Mouse (Mus musculus): ENCODE measurements around the gene 6030408B16Rik. TPM values are rescaled to one million over a fixed set of nuclear protein-coding genes. Genes with fewer than 3 reads are reported as not detected.

6030408B16Rik gene
- total RNA-seq, 2 experiments from 2014 or later: not detected

DNA sequence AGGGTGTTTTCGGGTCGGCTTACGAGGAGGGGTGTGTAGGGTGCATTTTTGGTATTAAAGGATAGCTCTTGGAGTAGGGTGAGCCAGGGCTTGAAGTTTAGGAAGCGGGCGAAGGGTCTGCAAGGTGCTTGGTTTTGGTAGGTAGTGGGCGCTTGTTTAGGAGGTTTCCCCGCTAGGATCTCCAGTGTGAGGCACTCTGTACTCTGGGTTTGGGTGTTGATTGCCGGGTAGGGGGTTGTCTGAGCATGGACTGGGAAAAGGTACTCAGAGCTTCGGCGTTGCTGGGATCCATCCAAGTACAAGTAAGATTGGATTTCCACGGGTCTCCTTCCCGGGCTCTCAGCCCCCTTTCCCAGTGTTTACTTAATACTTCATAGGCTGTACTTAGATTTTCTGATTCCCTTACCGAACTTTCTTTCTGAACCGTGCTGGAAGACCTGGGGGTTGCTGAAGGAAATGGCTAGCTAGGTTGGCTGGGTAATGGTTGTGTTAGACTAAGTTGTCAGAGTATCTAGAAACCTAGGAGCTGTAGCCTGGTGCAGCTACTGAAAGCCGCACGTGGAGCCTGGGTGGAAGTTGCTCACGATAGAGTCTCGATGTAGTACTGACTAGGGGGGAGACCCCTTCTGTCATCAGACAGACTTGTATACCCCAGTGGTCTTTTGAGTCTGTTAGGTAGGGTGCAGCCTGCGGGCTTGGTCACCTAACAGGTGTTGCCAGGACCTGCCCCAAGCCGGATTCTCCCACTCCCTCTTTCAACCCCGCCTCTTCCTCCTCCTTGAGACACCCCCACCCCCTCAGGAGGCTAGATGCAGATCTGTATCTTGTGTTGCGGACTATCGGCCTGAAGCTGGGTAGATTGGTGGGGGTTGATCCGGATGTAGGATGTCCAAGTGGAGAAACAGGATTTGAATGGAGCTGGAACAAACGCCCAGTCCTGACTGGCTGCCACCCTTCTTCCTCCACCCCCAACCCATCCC is 25.7 kb upstream of the 6030408B16Rik start:
- DNase-seq (ENCODE audit: low spot score in 2 of 2): no peak

GRCm38 (mm10) chr15:101270101-101270820 is 22.8 kb upstream of the 6030408B16Rik start:
- no peak for DNase-seq (ENCODE audit: low spot score in 2 of 2)

GRCm38 (mm10) chr15:101271107-101271506 is 21.9 kb upstream of the 6030408B16Rik start:
- no peak for DNase-seq (ENCODE audit: low spot score in 2 of 2)

DNA sequence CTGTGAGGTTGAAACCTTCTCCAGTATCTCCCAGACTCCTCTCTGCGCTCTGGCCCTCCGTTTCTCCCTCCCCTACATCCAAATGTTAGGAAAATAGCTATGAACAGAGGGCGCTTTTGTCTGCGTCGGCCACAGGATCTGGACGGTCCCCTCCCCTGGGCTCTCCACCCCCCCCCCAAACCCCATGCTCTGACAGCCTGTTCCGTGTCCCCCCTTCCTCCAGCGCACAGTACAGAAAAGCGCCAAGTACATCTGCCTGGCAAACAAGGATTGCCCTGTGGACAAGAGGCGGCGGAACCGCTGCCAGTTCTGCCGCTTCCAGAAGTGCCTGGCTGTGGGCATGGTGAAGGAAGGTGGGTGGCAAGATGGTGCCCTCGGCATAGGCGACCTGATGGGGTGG is 21.5 kb upstream of the 6030408B16Rik start:
- DNase-seq (ENCODE audit: low spot score in 2 of 2): no peak

DNA sequence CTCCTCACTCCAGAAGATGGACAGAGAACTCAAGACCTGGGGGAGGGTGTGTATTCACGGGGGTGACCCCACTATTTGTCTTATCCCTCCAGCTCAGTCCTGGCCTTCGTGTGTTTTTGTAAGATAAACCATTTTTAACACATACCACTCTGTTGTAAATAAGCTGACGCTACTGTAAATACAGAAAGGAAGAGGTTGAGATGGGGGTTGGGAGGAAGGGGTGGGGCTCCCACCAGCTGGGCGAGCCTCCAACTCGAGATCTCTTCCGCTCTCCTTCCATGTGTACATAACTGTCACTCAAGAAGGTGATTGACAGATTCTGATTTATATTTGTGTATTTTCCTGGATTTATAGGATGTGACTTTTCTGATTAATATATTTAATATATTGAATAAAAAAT is 18.6 kb upstream of the 6030408B16Rik start:
- no peak for DNase-seq (ENCODE audit: low spot score in 2 of 2)

DNA sequence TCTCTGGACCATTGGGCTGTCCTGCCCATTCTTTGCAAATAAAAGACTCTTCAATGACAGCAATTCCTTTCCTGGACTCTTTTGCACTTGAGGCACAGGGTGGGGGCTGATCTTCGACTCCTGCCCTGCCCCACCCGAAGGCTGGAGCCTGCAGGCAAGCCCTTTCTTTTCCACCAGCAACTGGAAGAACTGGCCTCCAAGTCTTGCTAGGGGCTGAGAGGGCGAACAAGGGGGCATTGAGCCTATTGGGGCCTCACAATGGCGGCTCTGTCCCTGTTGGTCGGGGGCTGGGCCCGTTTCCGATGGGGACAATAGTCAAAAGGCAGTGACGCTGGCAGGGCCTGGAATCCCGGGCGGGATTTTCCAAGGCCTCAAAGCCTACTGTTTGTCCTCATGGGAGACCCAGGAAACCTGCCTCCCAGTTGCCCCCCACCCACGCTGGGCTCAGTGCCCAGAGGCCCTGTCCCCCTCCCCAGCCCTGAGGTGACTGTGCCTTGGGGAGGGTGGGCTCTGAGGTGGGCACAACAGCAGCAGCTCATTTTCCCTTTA is 15.6 kb upstream of the 6030408B16Rik start:
- DNase-seq (ENCODE audit: low spot score in 2 of 2): peak; percentile 49 to 60

GRCm38 (mm10) chr15:101278589-101278988 is 14.4 kb upstream of the 6030408B16Rik start:
- no peak for DNase-seq (ENCODE audit: low spot score in 2 of 2)

GRCm38 (mm10) chr15:101279430-101279999 is 13.5 kb upstream of the 6030408B16Rik start:
- DNase-seq (ENCODE audit: low spot score in 2 of 2): no peak

DNA sequence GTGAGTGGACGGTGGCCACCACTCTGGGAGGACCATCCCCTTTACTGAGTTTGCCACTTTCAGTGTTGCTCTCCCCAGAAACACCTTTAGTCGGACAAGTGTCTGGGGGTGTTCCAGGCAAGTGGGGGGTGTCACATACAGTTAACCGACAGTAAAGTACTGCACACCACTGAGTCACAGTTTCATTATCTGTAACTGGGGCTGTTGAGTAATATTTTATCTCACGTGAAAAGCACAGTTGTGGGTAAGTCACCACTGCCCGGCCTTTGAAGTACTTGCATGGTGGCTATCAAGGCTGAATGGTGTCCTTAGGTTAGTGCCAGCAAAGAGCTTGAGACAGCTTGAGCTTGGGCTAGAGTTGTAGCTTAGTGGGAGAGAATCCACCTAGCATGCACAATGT is 10.5 kb upstream of the 6030408B16Rik start:
- DNase-seq (ENCODE audit: low spot score in 2 of 2): no peak

- peak; percentile 63 to 68 for DNase-seq (ENCODE audit: low spot score in 2 of 2)
Observed at GRCm38 (mm10) chr15:101283183-101283910, 9.7 kb upstream of the 6030408B16Rik start.

DNA sequence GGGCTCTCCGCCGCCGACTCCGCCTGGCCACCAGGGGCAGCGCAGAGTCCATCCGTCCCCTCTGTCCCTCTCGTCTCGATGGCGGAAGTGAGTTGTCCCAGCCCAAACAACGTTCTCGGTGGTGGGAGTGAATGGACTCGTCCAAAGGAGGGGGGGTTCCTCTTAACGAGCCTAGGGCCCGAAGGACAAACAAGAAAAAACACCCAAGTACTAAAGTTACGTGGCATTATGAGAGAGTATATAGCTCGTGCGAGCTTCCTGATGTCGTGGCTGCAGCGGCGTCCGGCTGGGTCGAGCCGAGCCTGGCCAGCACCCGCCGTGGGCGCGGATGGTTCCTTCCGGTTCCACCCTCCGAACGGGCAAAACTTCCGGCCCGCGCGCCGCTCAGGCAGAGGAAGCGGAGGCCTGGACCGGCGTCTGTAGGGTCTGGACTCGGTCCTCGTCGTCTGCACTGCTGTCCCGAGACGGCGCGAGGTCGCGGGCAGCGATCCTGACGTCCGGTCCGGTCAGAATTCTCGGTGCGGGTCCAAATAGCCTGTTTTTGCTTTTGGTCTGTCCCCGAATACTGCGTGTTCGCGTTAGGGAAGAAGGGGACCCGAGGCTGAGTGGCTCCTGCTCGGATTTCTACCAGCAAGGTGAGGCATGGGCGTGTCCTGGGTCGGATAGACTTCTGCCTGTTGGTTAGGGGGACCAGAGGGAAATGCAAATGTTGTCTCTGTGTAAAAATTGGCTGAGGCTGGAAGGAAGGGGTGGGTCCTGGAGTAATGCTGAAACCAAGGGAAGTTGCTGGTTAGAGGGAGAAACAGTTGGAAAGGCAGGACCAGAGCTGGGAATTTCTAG is 8.9 kb upstream of the 6030408B16Rik start, which contains the start of gene Atg101:
Gene Atg101, plus strand, starts transcription at position 362 of the 840 bp plus-strand sequence.
- DNase-seq (ENCODE audit: low spot score in 2 of 2): peak; percentile 92 to 95

- no peak for DNase-seq (ENCODE audit: low spot score in 2 of 2)
Observed at GRCm38 (mm10) chr15:101286129-101286770, 6.8 kb upstream of the 6030408B16Rik start.

- no peak for DNase-seq (ENCODE audit: low spot score in 2 of 2)
Observed at GRCm38 (mm10) chr15:101287361-101287760, 5.7 kb upstream of the 6030408B16Rik start.

DNA sequence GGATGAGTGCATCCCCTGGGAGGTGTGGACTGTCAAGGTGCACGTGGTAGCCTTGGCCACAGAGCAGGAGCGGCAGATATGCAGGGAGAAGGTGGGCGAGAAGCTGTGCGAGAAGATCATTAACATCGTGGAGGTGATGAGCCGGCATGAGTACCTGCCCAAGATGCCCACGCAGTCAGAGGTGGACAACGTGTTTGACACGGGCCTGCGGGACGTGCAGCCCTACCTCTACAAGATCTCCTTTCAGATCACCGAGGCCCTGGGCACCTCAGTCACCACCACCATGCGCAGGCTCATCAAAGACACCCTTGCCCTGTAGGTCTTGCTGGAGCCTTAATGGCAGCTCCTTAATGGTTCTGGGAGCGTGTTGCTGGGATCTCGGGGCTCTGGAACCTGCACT is 2.7 kb upstream of the 6030408B16Rik start:
- no peak for DNase-seq (ENCODE audit: low spot score in 2 of 2)

DNA sequence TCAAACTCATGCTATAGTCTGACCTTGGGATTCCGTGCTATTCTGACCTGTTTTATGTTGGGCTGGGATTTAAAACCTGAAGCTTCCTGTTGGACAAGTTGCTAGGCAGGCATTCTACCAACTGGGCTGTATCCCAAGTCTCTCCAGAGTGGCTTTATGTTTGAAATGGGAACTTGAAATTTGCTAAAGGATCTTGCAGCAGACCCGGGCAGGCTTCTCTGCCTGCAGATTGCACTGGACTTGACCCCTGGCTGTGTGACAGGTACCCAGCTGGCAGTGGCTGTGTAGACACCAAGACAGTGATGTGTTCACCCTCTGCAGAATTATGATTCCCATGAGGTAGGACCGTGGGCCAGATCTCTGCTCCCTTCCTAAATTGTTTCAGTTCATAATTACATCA is 1.0 kb upstream of the 6030408B16Rik start:
- no peak for DNase-seq (ENCODE audit: low spot score in 2 of 2)

- no peak for DNase-seq (ENCODE audit: low spot score in 2 of 2)
Observed at GRCm38 (mm10) chr15:101294028-101294894, 1.2 kb downstream of the 6030408B16Rik start.

- DNase-seq (ENCODE audit: low spot score in 2 of 2): no peak
Observed at GRCm38 (mm10) chr15:101295106-101295505, 2.1 kb downstream of the 6030408B16Rik start.

GRCm38 (mm10) chr15:101295616-101296015 is 2.6 kb downstream of the 6030408B16Rik start:
- DNase-seq (ENCODE audit: low spot score in 2 of 2): no peak
